8 mouse cellular contexts compared by ENCODE assay signal in genomic region chr17:46710959-46711597, GRCm38 (mm10). TPM values are rescaled to one million over a fixed set of nuclear protein-coding genes. Genes with fewer than 3 reads are reported as not detected.
DNase-seq lines count a peak whose midpoint lies in the region; ATAC-seq lines count a peak whose summit lies in the region.

Gene Pex6, plus strand, starts transcription at chr17:46711463.

- WGBS in heart, embryonic 13.5 days: 7% methylated on average over 36 of the region's 36 CpGs
- WGBS in liver, embryonic 12.5 days (ENCODE audit: insufficient replicate concordance): 6% methylated on average over 36 of the region's 36 CpGs
- WGBS in stomach, embryonic 15.5 days: 7% methylated on average over 36 of the region's 36 CpGs

- peaks cover 18% of the 10 kb centered on the region for H3K4me1 ChIP-seq in heart, embryonic 13.5 days
- peaks cover 33% of the 10 kb centered on the region for H3K4me1 ChIP-seq in liver, embryonic 12.5 days
- H3K4me1 ChIP-seq in stomach, embryonic 15.5 days: peaks cover 13% of the 10 kb centered on the region

- no peaks in the 10 kb centered on the region for H3K9me3 ChIP-seq in heart, embryonic 13.5 days
- H3K9me3 ChIP-seq in liver, embryonic 12.5 days (replicated peaks): no peaks in the 10 kb centered on the region
- no peaks in the 10 kb centered on the region for H3K9me3 ChIP-seq in stomach, embryonic 15.5 days

- peak within 1 kb of the TSS; percentile 82 for H3K4me2 ChIP-seq in heart, embryonic 13.5 days
- peak within 1 kb of the TSS; percentile 97 for H3K4me2 ChIP-seq in liver, embryonic 12.5 days
- H3K4me2 ChIP-seq in stomach, embryonic 15.5 days: peak within 1 kb of the TSS; percentile 94

- peaks cover 28% of the 10 kb centered on the region for H3K36me3 ChIP-seq in heart, embryonic 13.5 days
- H3K36me3 ChIP-seq in liver, embryonic 12.5 days: peaks cover 30% of the 10 kb centered on the region
- H3K36me3 ChIP-seq in stomach, embryonic 15.5 days: peaks cover 9% of the 10 kb centered on the region

- DNase-seq in CD4-positive helper T cell, adult 2 months (ENCODE audit: low read depth, low spot score): peak; percentile 93
- peak; percentile 86 for DNase-seq in brain, embryonic 18.5 days (ENCODE audit: low read depth, low spot score)
- peak; percentile 98 for DNase-seq in kidney, postnatal 10 days
- peak; percentile 91 to 92 for DNase-seq in natural killer cell, adult 2 months (ENCODE audit: low spot score in 2 of 2)

- H3K9ac ChIP-seq in heart, embryonic 13.5 days: peak within 1 kb of the TSS; percentile 98
- H3K9ac ChIP-seq in liver, embryonic 12.5 days: peak within 1 kb of the TSS; percentile 98
- H3K9ac ChIP-seq in stomach, embryonic 15.5 days: peak within 1 kb of the TSS; percentile 90

- peak within 1 kb of the TSS; percentile 99 for H3K4me3 ChIP-seq in heart, embryonic 13.5 days
- H3K4me3 ChIP-seq in liver, embryonic 12.5 days: peak within 1 kb of the TSS; percentile 100
- peak within 1 kb of the TSS; percentile 95 for H3K4me3 ChIP-seq in stomach, embryonic 15.5 days (replicated peaks)

- ATAC-seq in erythroid progenitor cell, adult 5-6 weeks (replicated peaks; ENCODE audit: low FRiP score, poor library complexity, severe bottlenecking): peak; percentile 97
- peak; percentile 73 for ATAC-seq in heart, embryonic 13.5 days (ENCODE audit: extremely low read depth, insufficient number of reproducible peaks, low FRiP score, low TSS enrichment)
- ATAC-seq in liver, embryonic 12.5 days: peak; percentile 86
- peak; percentile 89 for ATAC-seq in stomach, embryonic 15.5 days (ENCODE audit: insufficient read depth, low FRiP score, low read depth)

- H3K27me3 ChIP-seq in heart, embryonic 13.5 days (replicated peaks): no peaks in the 10 kb centered on the region
- H3K27me3 ChIP-seq in liver, embryonic 12.5 days (replicated peaks): no peaks in the 10 kb centered on the region
- no peaks in the 10 kb centered on the region for H3K27me3 ChIP-seq in stomach, embryonic 15.5 days (replicated peaks)

- H3K27ac ChIP-seq in heart, embryonic 13.5 days (replicated peaks): peak within 1 kb of the TSS; percentile 69
- peak within 1 kb of the TSS; percentile 80 for H3K27ac ChIP-seq in liver, embryonic 12.5 days
- peak within 1 kb of the TSS; percentile 61 for H3K27ac ChIP-seq in stomach, embryonic 15.5 days

RNA-seq across cellular contexts. Expression of gene Pex6, which starts in this region (rescaled TPM):
- total RNA-seq in erythroid progenitor cell, adult 5-6 weeks (2015; ENCODE audit: low replicate concordance): 1.1 TPM in 1 of 2 replicates, not detected in the other
- 1.8 and 4.2 TPM in 2 replicates for total RNA-seq in erythroid progenitor cell, adult 5-6 weeks (2017; ENCODE audit: low replicate concordance)
- polyA plus RNA-seq in heart, embryonic 13.5 days (2015; fragmentation: Nextera tagmentation; extraction: Ambion mirVana): 11.6 and 12.2 TPM in 2 replicates
- polyA plus RNA-seq in liver, embryonic 12.5 days (2016; fragmentation: Nextera tagmentation; extraction: Ambion mirVana): 20.7 and 21.1 TPM in 2 replicates
- polyA plus RNA-seq in stomach, embryonic 15.5 days (2015; fragmentation: Nextera tagmentation; extraction: Ambion mirVana): 24.9 and 27.1 TPM in 2 replicates

Comparison
In these comparisons a context has a peak if more than half of its experiments do, and no peak if none do; other contexts are left out.
1. Peak in every context shown above with its lines: DNase-seq, ATAC-seq, H3K4me3 ChIP-seq and H3K27ac ChIP-seq.